Mouse (Mus musculus) CH12.LX (cell line): ENCODE measurements at regions not wholly inside any gene's neighbourhood (a gene's known extent, or its start where the extent isn't known, plus 50 kb on each side); places are given as distances from the start of the nearest gene placed in this dataset.

ENCODE experiments used
- DNase-seq: peaks from one replicate; pipeline ENCODE4 v3.0.0-alpha.2; 2013; ENCODE audit errors: extremely low read depth
- H3K27ac ChIP-seq: 2 replicates; pipeline ENCODE4 v1.5.1; 2012; ENCODE audit warnings: low read depth, mild to moderate bottlenecking, control low read depth, moderate library complexity; ENCODE audit not compliant: insufficient read depth
- H3K27me3 ChIP-seq: replicated peaks from 2 replicates; pipeline ENCODE3; 2012; ENCODE audit warnings: inconsistent platforms
- H3K36me3 ChIP-seq, 2 experiments: replicated peaks in 1 of 2; 2 replicates each; pipeline versions ENCODE3 to v1.6.1; 2012; ENCODE audit warnings: inconsistent platforms in 1 of 2, low read length in 1 of 2, mild to moderate bottlenecking in 1 of 2, mixed read lengths in 1 of 2, moderate library complexity in 1 of 2; ENCODE audit not compliant: control insufficient read depth in 1 of 2, insufficient read depth in 1 of 2
- H3K4me1 ChIP-seq, 2 experiments: 2 replicates each; pipeline ENCODE4 v1.6.1; 2012; ENCODE audit warnings: inconsistent platforms in 1 of 2, moderate library complexity in 1 of 2; ENCODE audit not compliant: insufficient read depth in 2 of 2, control insufficient read depth in 1 of 2
- H3K4me2 ChIP-seq: 2 replicates; pipeline ENCODE4 v1.6.1; 2012; ENCODE audit warnings: low read depth, mild to moderate bottlenecking, control low read depth; ENCODE audit not compliant: poor library complexity, insufficient read depth, severe bottlenecking
- H3K4me3 ChIP-seq, 3 experiments: fragments of 150-350 bp in 1 of 3; sonication (generic) in 1 of 3; replicated peaks in 1 of 3; 2 replicates each; pipeline versions ENCODE3 to v1.5.1; 2011 to 2012; ENCODE audit warnings: low read depth in 2 of 3, low read length in 2 of 3, mild to moderate bottlenecking in 2 of 3, moderate library complexity in 2 of 3, control low read depth in 1 of 3, improper control_type of control experiment in 1 of 3, inconsistent platforms in 1 of 3, mixed read lengths in 1 of 3; ENCODE audit not compliant: poor library complexity in 1 of 3
- H3K79me2 ChIP-seq: replicated peaks from 2 replicates; pipeline ENCODE4 v1.6.1; 2012; ENCODE audit warnings: mild to moderate bottlenecking, moderate library complexity; ENCODE audit not compliant: control insufficient read depth, poor library complexity, insufficient read depth, severe bottlenecking; ENCODE audit errors: extremely low read depth
- H3K9ac ChIP-seq: 2 replicates; pipeline ENCODE4 v1.6.1; 2012; ENCODE audit warnings: low read depth, mild to moderate bottlenecking, control low read depth, moderate library complexity; ENCODE audit not compliant: insufficient read depth
- H3K9me3 ChIP-seq: replicated peaks from 2 replicates; pipeline ENCODE3; 2012; ENCODE audit warnings: low read length, inconsistent platforms, mixed read lengths
- BHLHE40 ChIP-seq: IDR thresholded peaks from 2 replicates; pipeline ENCODE4 v1.6.1; 2011; ENCODE audit warnings: mild to moderate bottlenecking, low read depth, low read length, improper control_type of control experiment
- CHD1 ChIP-seq: IDR thresholded peaks from 2 replicates; pipeline ENCODE4 v1.6.1; 2012; ENCODE audit warnings: low read depth, low read length, improper control_type of control experiment, inconsistent platforms
- CTCF ChIP-seq, 2 experiments: IDR thresholded peaks in 1 of 2; conservative IDR thresholded peaks in 1 of 2; 2 replicates each; pipeline ENCODE4 v1.5.1; 2011 to 2012; ENCODE audit warnings: low read depth in 2 of 2, low read length in 2 of 2, improper control_type of control experiment in 1 of 2, inconsistent platforms in 1 of 2, mild to moderate bottlenecking in 1 of 2, moderate library complexity in 1 of 2
- E2F4 ChIP-seq: IDR thresholded peaks from 2 replicates; pipeline ENCODE4 v1.6.1; 2011; ENCODE audit warnings: low read depth, low read length, improper control_type of control experiment; ENCODE audit not compliant: insufficient replicate concordance
- ELF1 ChIP-seq: IDR thresholded peaks from 2 replicates; pipeline ENCODE4 v1.6.1; 2014; ENCODE audit warnings: low read depth, mild to moderate bottlenecking, inconsistent platforms, low read length, improper control_type of control experiment
- ETS1 ChIP-seq: conservative IDR thresholded peaks from 2 replicates; pipeline ENCODE4 v1.6.1; 2012; ENCODE audit warnings: low read depth, mild to moderate bottlenecking, inconsistent platforms, low read length, improper control_type of control experiment, moderate library complexity
- GABPA ChIP-seq: IDR thresholded peaks from 2 replicates; pipeline ENCODE4 v1.6.1; 2012; ENCODE audit warnings: low read depth, low read length, improper control_type of control experiment, inconsistent platforms; ENCODE audit not compliant: insufficient replicate concordance
- HCFC1 ChIP-seq: IDR thresholded peaks from 2 replicates; pipeline ENCODE4 v1.6.1; 2012; ENCODE audit warnings: low read depth, mild to moderate bottlenecking, inconsistent platforms, low read length, improper control_type of control experiment
- MAFK ChIP-seq: IDR thresholded peaks from 2 replicates; pipeline ENCODE4 v1.6.1; 2011; ENCODE audit warnings: low read length, improper control_type of control experiment; ENCODE audit not compliant: insufficient replicate concordance
- MXI1 ChIP-seq: IDR thresholded peaks from 2 replicates; pipeline ENCODE4 v1.6.1; 2011; ENCODE audit warnings: mild to moderate bottlenecking, low read depth, low read length, improper control_type of control experiment
- MYC ChIP-seq: IDR thresholded peaks from 2 replicates; pipeline ENCODE4 v1.6.1; 2011; ENCODE audit warnings: low read depth, mild to moderate bottlenecking, improper control_type of control experiment, low read length
- NELFE ChIP-seq: IDR thresholded peaks from 2 replicates; pipeline ENCODE4 v1.6.1; 2011; ENCODE audit warnings: low read depth, low read length, improper control_type of control experiment
- NRF1 ChIP-seq: IDR thresholded peaks from 2 replicates; pipeline ENCODE4 v1.6.1; 2014; ENCODE audit warnings: low read depth, mild to moderate bottlenecking, inconsistent platforms, low read length, improper control_type of control experiment, moderate library complexity
- POLR2AphosphoS2 ChIP-seq: IDR thresholded peaks from 2 replicates; pipeline ENCODE4 v1.6.1; 2011; ENCODE audit warnings: low read depth, low read length, improper control_type of control experiment
- RAD21 ChIP-seq: IDR thresholded peaks from 2 replicates; pipeline ENCODE4 v1.6.1; 2011; ENCODE audit warnings: low read depth, mild to moderate bottlenecking, low read length, improper control_type of control experiment, moderate library complexity
- SMC3 ChIP-seq: IDR thresholded peaks from 2 replicates; pipeline ENCODE4 v1.6.1; 2011; ENCODE audit warnings: low read depth, low read length, improper control_type of control experiment
- TBP ChIP-seq: conservative IDR thresholded peaks from 2 replicates; pipeline ENCODE4 v1.6.1; 2011; ENCODE audit warnings: low read depth, low read length, improper control_type of control experiment
- USF1 ChIP-seq: IDR thresholded peaks from 2 replicates; pipeline ENCODE4 v1.6.1; 2014; ENCODE audit warnings: low read depth, mild to moderate bottlenecking, inconsistent platforms, low read length, improper control_type of control experiment
- USF2 ChIP-seq: conservative IDR thresholded peaks from 2 replicates; pipeline ENCODE4 v1.6.1; 2011; ENCODE audit warnings: low read depth, low read length, improper control_type of control experiment
- ZNF384 ChIP-seq: IDR thresholded peaks from 2 replicates; pipeline ENCODE4 v1.6.1; 2012; ENCODE audit warnings: low read depth, low read length, improper control_type of control experiment, inconsistent platforms
- dilution Hi-C: fragments of 300-500 bp; cut with MboI; formaldehyde crosslinking; loops from 2 replicates; pipeline ENCODE4 v1.14.3; 2020; ENCODE audit warnings: low sequenced_read_pairs; ENCODE audit not compliant: extremely low pct_unique_long_range_greater_than_20kb, extremely low pct_ligation_motif_present
- in situ Hi-C: fragments of 300-500 bp; cut with MboI; formaldehyde crosslinking; loops from 3 replicates; pipeline ENCODE4 v1.14.3; 2019; ENCODE audit warnings: low sequenced_read_pairs, low pct_ligation_motif_present, low pct_unique_long_range_greater_than_20kb, mixed read lengths

DNA sequence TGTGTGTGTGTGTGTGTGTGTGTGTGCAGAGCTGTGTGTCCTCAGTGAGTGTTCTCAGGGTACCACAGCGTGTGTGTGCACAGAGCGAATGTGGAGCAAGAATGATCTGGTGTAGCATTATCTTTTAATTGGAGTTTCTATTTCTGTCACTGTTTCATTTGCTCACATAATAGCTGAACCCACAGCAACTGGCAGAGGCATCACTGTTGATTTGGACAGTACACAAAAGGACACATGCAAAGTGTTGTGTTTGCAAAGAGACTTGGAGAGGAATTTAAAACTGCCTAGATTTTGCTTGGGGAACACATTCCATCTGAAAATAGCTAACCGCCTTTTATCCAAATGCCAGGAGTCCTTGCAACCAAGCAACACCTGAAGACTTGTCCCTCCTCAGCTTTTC, 74.6 kb upstream of the Pcsk2 start:
- Histone ChIP-seq H3K4me3 (no peak overlapping the region), H3K9me3 (no peaks in the 10 kb centered on the region), H3K27me3 (peaks cover 62% of the 10 kb centered on the region), H3K36me3 (no peaks in the 10 kb centered on the region), H3K79me2 (no peaks in the 10 kb centered on the region), H3K27ac (no peak overlapping the region), H3K9ac (no peak overlapping the region), H3K4me1 (no peaks in the 10 kb centered on the region), H3K4me2 (no peak overlapping the region)
- no peak for DNase-seq
- dilution Hi-C loops: no loop called here
- TF ChIP-seq ELF1: no peak
- TF ChIP-seq NRF1: no peak
- TF ChIP-seq CHD1: no peak
- no peak for TF ChIP-seq HCFC1
- TF ChIP-seq USF1: no peak
- no peak for TF ChIP-seq MYC
- no peak for TF ChIP-seq BHLHE40
- TF ChIP-seq GABPA: no peak
- TF ChIP-seq CTCF (conservative IDR thresholded peaks at IDR 0.05 in 1 of 2, IDR thresholded peaks at IDR 0.05 in 1 of 2; ENCODE audit: low read depth in 2 of 2, low read length in 2 of 2): no peak
- no peak for TF ChIP-seq RAD21
- no peak for TF ChIP-seq E2F4
- TF ChIP-seq SMC3: no peak
- in situ Hi-C loops: no loop called here

DNA sequence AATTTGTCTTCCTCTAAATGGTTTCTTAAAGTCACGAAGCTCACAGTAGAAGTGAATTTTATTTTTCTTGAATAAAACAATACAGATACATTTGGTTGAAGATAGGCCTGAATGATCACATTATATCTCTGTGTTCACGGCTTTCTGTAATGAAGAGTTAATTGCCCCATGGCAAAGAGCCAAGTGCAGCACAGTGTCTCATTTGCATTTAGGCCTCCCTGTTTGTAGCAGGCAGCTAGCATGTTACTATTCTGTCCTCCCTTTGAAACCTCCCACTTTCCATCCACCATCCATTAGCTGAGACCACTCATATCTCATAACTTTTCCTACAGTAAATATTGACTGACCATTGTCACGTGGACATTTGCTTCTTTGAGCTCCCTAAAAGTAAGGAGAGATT, 55.1 kb upstream of the Pcsk2 start:
- peaks cover 59% of the 10 kb centered on the region for H3K27me3 ChIP-seq
- dilution Hi-C loops: no loop called here
- no peak overlapping the region for H3K4me2 ChIP-seq
- H3K9me3 ChIP-seq: no peaks in the 10 kb centered on the region
- in situ Hi-C loops: no loop called here
- no peaks in the 10 kb centered on the region for H3K36me3 ChIP-seq
- DNase-seq: no peak
- H3K79me2 ChIP-seq: no peaks in the 10 kb centered on the region
- H3K9ac ChIP-seq: no peak overlapping the region
- no peak overlapping the region for H3K27ac ChIP-seq
- H3K4me3 ChIP-seq: no peak overlapping the region
- no peaks in the 10 kb centered on the region for H3K4me1 ChIP-seq
- TF ChIP-seq MAFK (no peak), NELFE (no peak), MXI1 (no peak), ETS1 (no peak), POLR2AphosphoS2 (no peak), E2F4 (no peak), TBP (no peak), USF2 (no peak), ZNF384 (no peak)
